Mouse (Mus musculus) erythroblast, embryonic 14.5 days (primary cell): Measurements from ENCODE around the gene Pfdn2. TPM values are rescaled to one million over a fixed set of nuclear protein-coding genes. Genes with fewer than 3 reads are reported as not detected.

Source experiments
- H3K27me3 ChIP-seq: 2 replicates; pipeline ENCODE4 v1.6.1; 2012; ENCODE audit warnings: inconsistent platforms; ENCODE audit not compliant: control insufficient read depth
- H3K36me3 ChIP-seq: 2 replicates; pipeline ENCODE4 v1.6.1; 2012; ENCODE audit warnings: mild to moderate bottlenecking, inconsistent platforms; ENCODE audit not compliant: control insufficient read depth
- H3K4me1 ChIP-seq: 2 replicates; pipeline ENCODE4 v1.6.1; 2012; ENCODE audit warnings: inconsistent platforms; ENCODE audit not compliant: control insufficient read depth
- H3K4me3 ChIP-seq: replicated peaks from 2 replicates; pipeline ENCODE3; 2012; ENCODE audit warnings: moderate library complexity, mild to moderate bottlenecking, inconsistent platforms
- H3K9me3 ChIP-seq: 2 replicates; pipeline ENCODE4 v1.6.1; 2012; ENCODE audit warnings: low read length, inconsistent platforms, mixed read lengths; ENCODE audit not compliant: control insufficient read depth
- GATA1 ChIP-seq: IDR thresholded peaks from 2 replicates; pipeline ENCODE4 v1.6.1; 2012; ENCODE audit warnings: low read length, inconsistent platforms, mixed read lengths
- TAL1 ChIP-seq: IDR thresholded peaks from 3 replicates; pipeline ENCODE4 v1.6.1; 2012; ENCODE audit warnings: low read length, inconsistent platforms, mixed read lengths
- polyA plus RNA-seq: library from polyadenylated mRNA; stranded (reverse); fragments of >175 nt; gene quantifications from 2 replicates; pipeline ENCODE4 v1.2.3, GENCODE M21; 2012

Gene Pfdn2
- polyA plus RNA-seq, 1 experiment: 1.4 TPM

GRCm38 (mm10) chr1:171348665-171349064, 3.2 kb downstream of the Pfdn2 start:
- Histone ChIP-seq H3K27me3 (no peaks in the 10 kb centered on the region), H3K4me1 (peaks cover 51% of the 10 kb centered on the region), H3K36me3 (peaks cover 18% of the 10 kb centered on the region), H3K4me3 (no peak overlapping the region), H3K9me3 (no peaks in the 10 kb centered on the region)
- TF ChIP-seq GATA1 (no peak), TAL1 (no peak)

- H3K4me1 ChIP-seq: peaks cover 46% of the 10 kb centered on the region
- H3K36me3 ChIP-seq: peaks cover 14% of the 10 kb centered on the region
- TF ChIP-seq GATA1: no peak
- TF ChIP-seq TAL1: no peak
These were observed 3.7 kb downstream of the Pfdn2 start for GRCm38 (mm10) chr1:171349210-171349609.

GRCm38 (mm10) chr1:171355812-171356340, 10.4 kb downstream of the Pfdn2 start:
- no peak for TF ChIP-seq TAL1
- TF ChIP-seq GATA1: no peak
- Histone ChIP-seq H3K36me3 (peaks cover 36% of the 10 kb centered on the region), H3K27me3 (no peaks in the 10 kb centered on the region), H3K4me1 (peaks cover 35% of the 10 kb centered on the region), H3K9me3 (no peaks in the 10 kb centered on the region), H3K4me3 (no peak overlapping the region)

More at GRCm38 (mm10) chr1:171349210-171349609, 3.7 kb downstream of the Pfdn2 start:
- Histone ChIP-seq H3K27me3 (no peaks in the 10 kb centered on the region), H3K9me3 (no peaks in the 10 kb centered on the region), H3K4me3 (no peak overlapping the region)

GRCm38 (mm10) chr1:171356814-171357213, 11.3 kb downstream of the Pfdn2 start:
- H3K4me1 ChIP-seq: peaks cover 41% of the 10 kb centered on the region
- TF ChIP-seq TAL1 (no peak), GATA1 (no peak)
- H3K27me3 ChIP-seq: no peaks in the 10 kb centered on the region
- H3K9me3 ChIP-seq: no peaks in the 10 kb centered on the region
- peaks cover 36% of the 10 kb centered on the region for H3K36me3 ChIP-seq
- no peak overlapping the region for H3K4me3 ChIP-seq

- no peak for TF ChIP-seq TAL1
- TF ChIP-seq GATA1: no peak
- H3K4me3 ChIP-seq: no peak overlapping the region
- peaks cover 36% of the 10 kb centered on the region for H3K36me3 ChIP-seq
- peaks cover 40% of the 10 kb centered on the region for H3K4me1 ChIP-seq
- no peaks in the 10 kb centered on the region for H3K27me3 ChIP-seq
- H3K9me3 ChIP-seq: no peaks in the 10 kb centered on the region
These were observed 13.0 kb downstream of the Pfdn2 start for GRCm38 (mm10) chr1:171358421-171358820.

- Histone ChIP-seq H3K36me3 (peaks cover 33% of the 10 kb centered on the region), H3K4me1 (peaks cover 40% of the 10 kb centered on the region), H3K27me3 (no peaks in the 10 kb centered on the region), H3K9me3 (no peaks in the 10 kb centered on the region), H3K4me3 (peak overlapping the region; percentile 71)
- TF ChIP-seq GATA1 (no peak), TAL1 (no peak)
These were observed 14.8 kb downstream of the Pfdn2 start for GRCm38 (mm10) chr1:171360253-171360652.

- H3K4me3 ChIP-seq: peak within 1 kb of the TSS; percentile 71
- TF ChIP-seq GATA1 (no peak), TAL1 (no peak)
- H3K9me3 ChIP-seq: no peaks in the 10 kb centered on the region
- no peaks in the 10 kb centered on the region for H3K27me3 ChIP-seq
- peaks cover 40% of the 10 kb centered on the region for H3K4me1 ChIP-seq
- peaks cover 33% of the 10 kb centered on the region for H3K36me3 ChIP-seq
These were observed 15.2 kb downstream of the Pfdn2 start, which contains the start of gene Klhdc9 for GRCm38 (mm10) chr1:171360656-171361055. Gene Klhdc9 (minus strand): TSS chr1:171360798.

GRCm38 (mm10) chr1:171361106-171362103, 15.9 kb downstream of the Pfdn2 start:
- H3K4me3 ChIP-seq: peak overlapping the region; percentile 71
- peaks cover 40% of the 10 kb centered on the region for H3K4me1 ChIP-seq
- no peaks in the 10 kb centered on the region for H3K9me3 ChIP-seq
- TF ChIP-seq TAL1: no peak
- no peak for TF ChIP-seq GATA1
- H3K27me3 ChIP-seq: no peaks in the 10 kb centered on the region
- H3K36me3 ChIP-seq: peaks cover 30% of the 10 kb centered on the region

GRCm38 (mm10) chr1:171365934-171366333, 20.5 kb downstream of the Pfdn2 start:
- no peak for TF ChIP-seq TAL1
- TF ChIP-seq GATA1: no peak
- no peaks in the 10 kb centered on the region for H3K36me3 ChIP-seq
- H3K4me1 ChIP-seq: peaks cover 10% of the 10 kb centered on the region
- no peak overlapping the region for H3K4me3 ChIP-seq
- peaks cover 7% of the 10 kb centered on the region for H3K27me3 ChIP-seq
- no peaks in the 10 kb centered on the region for H3K9me3 ChIP-seq
